Mouse (Mus musculus) kidney, postnatal 0 days (tissue): ENCODE data around the gene Smc1a. TPM values are rescaled to one million over a fixed set of nuclear protein-coding genes. Genes with fewer than 3 reads are reported as not detected.
"Not testable (repeated sequence)": the region's sequence is repeated elsewhere in the genome, so short reads cannot be mapped to it uniquely, and the experiment has no call there.

Experiments
- ATAC-seq: fragments of 200-750 bp; cut with Nextera tagmentation; replicated peaks from 2 replicates; pipeline ENCODE4 v1.8.0; 2017; ENCODE audit warnings: low read depth, moderate number of reproducible peaks, moderate TSS enrichment, moderate library complexity; ENCODE audit not compliant: low FRiP score
- DNase-seq: peaks from one replicate; pipeline ENCODE4 v3.0.0-alpha.2; 2016; ENCODE audit warnings: low spot score
- H3K27ac ChIP-seq: fragments of 300-500 bp; sonication (generic); 2 replicates; pipeline ENCODE4 v1.5.1; 2014; ENCODE audit warnings: mild to moderate bottlenecking
- H3K27me3 ChIP-seq: fragments of 300-500 bp; sonication (generic); 2 replicates; pipeline ENCODE4 v1.6.1; 2014; ENCODE audit warnings: low read length, mixed read lengths; ENCODE audit not compliant: insufficient read depth
- H3K36me3 ChIP-seq: fragments of 300-500 bp; sonication (generic); 2 replicates; pipeline ENCODE4 v1.6.1; 2014; ENCODE audit warnings: low read length, mixed read lengths; ENCODE audit not compliant: insufficient read depth
- H3K4me1 ChIP-seq: fragments of 300-500 bp; sonication (generic); replicated peaks from 2 replicates; pipeline ENCODE4 v1.6.1; 2014; ENCODE audit warnings: antibody characterized with exemption, low read length, mixed read lengths; ENCODE audit not compliant: insufficient read depth
- H3K4me2 ChIP-seq: fragments of 300-500 bp; sonication (generic); 2 replicates; pipeline ENCODE4 v1.6.1; 2014; ENCODE audit warnings: mild to moderate bottlenecking, low read length, moderate library complexity, mixed read lengths
- H3K4me3 ChIP-seq: fragments of 300-500 bp; sonication (generic); replicated peaks from 2 replicates; pipeline ENCODE4 v1.5.1; 2014; ENCODE audit warnings: low read depth, low read length
- H3K9ac ChIP-seq: fragments of 300-500 bp; sonication (generic); 2 replicates; pipeline ENCODE4 v1.6.1; 2014; ENCODE audit warnings: low read depth, low read length
- H3K9me3 ChIP-seq: fragments of 300-500 bp; sonication (generic); replicated peaks from 2 replicates; pipeline ENCODE4 v1.6.1; 2016; ENCODE audit warnings: low read length, inconsistent platforms, mixed read lengths
- CTCF ChIP-seq: IDR thresholded peaks from 2 replicates; pipeline ENCODE4 v1.5.1; 2016; ENCODE audit warnings: antibody characterized with exemption, low read depth, mild to moderate bottlenecking, moderate library complexity
- WGBS: fragments of 180-500 bp; shearing (Covaris S2); extraction: QIAGEN DNeasy Blood & Tissue Kit; methylation state at CpG from one replicate; pipeline ENCODE4 v1.1.7; 2014; 5-methylcytosine and 5-hydroxymethylcytosine counted together
- polyA plus RNA-seq: library from polyadenylated mRNA; unstranded; fragments of >200 nt; fragmentation: Nextera tagmentation; extraction: Ambion mirVana; gene quantifications from 2 replicates; pipeline ENCODE4 v1.2.1, GENCODE M21; 2015

Smc1a gene
- polyA plus RNA-seq, 1 experiment from 2014 or later, result 67.5 TPM

- Histone ChIP-seq H3K4me3 (no peak overlapping the region), H3K27ac (no peak overlapping the region), H3K4me2 (no peak overlapping the region), H3K4me1 (no peaks in the 10 kb centered on the region), H3K27me3 (no peaks in the 10 kb centered on the region), H3K9me3 (no peaks in the 10 kb centered on the region), H3K9ac (no peak overlapping the region), H3K36me3 (no peaks in the 10 kb centered on the region)
- WGBS, result 55% methylated on average over 1 of the region's 1 CpGs
- no peak for TF ChIP-seq CTCF
- DNase-seq, result no peak
- ATAC-seq, result no peak
Observed at GRCm38 (mm10) chrX:152054094-152054493, 37.9 kb downstream of the Smc1a start.

GRCm38 (mm10) chrX:152065674-152066073 is 49.4 kb downstream of the Smc1a start:
- H3K9me3 ChIP-seq, result no peaks in the 10 kb centered on the region
- TF ChIP-seq CTCF, result no peak
- no peak overlapping the region for H3K27ac ChIP-seq
- no peak for DNase-seq
- no peak for ATAC-seq
- no peak overlapping the region for H3K4me2 ChIP-seq
- no peaks in the 10 kb centered on the region for H3K4me1 ChIP-seq
- WGBS, result 73% methylated on average over 2 of the region's 2 CpGs
- 0 out of 2 replicates have a peak, but pooled peaks cover 2% of the 10 kb centered on the region for H3K36me3 ChIP-seq
- no peak overlapping the region for H3K9ac ChIP-seq
- no peaks in the 10 kb centered on the region for H3K27me3 ChIP-seq
- no peak overlapping the region for H3K4me3 ChIP-seq

- Histone ChIP-seq H3K4me2 (no peak overlapping the region), H3K27ac (no peak overlapping the region), H3K9ac (no peak overlapping the region), H3K9me3 (no peaks in the 10 kb centered on the region), H3K4me1 (no peaks in the 10 kb centered on the region), H3K36me3 (no peaks in the 10 kb centered on the region), H3K4me3 (no peak overlapping the region), H3K27me3 (no peaks in the 10 kb centered on the region)
- WGBS, result 48% methylated on average over 1 of the region's 1 CpGs
- no peak for DNase-seq
- ATAC-seq, result no peak
- no peak for TF ChIP-seq CTCF
Observed at GRCm38 (mm10) chrX:152067789-152068188, 51.6 kb downstream of the Smc1a start.

- H3K4me2 ChIP-seq, H3K4me1 ChIP-seq, ATAC-seq, H3K27me3 ChIP-seq, H3K9ac ChIP-seq, H3K36me3 ChIP-seq, H3K4me3 ChIP-seq, H3K27ac ChIP-seq, H3K9me3 ChIP-seq: not testable (repeated sequence)
- peak; percentile 19 for DNase-seq
- 37% methylated on average over 7 of the region's 7 CpGs for WGBS
Observed at GRCm38 (mm10) chrX:152089832-152090614, 73.8 kb downstream of the Smc1a start.

- TF ChIP-seq CTCF, result no peak
- Histone ChIP-seq H3K27ac (no peak overlapping the region), H3K36me3 (no peaks in the 10 kb centered on the region), H3K9me3 (no peaks in the 10 kb centered on the region), H3K4me1 (no peaks in the 10 kb centered on the region), H3K4me3 (no peak overlapping the region), H3K9ac (no peak overlapping the region), H3K27me3 (no peaks in the 10 kb centered on the region), H3K4me2 (no peak overlapping the region)
- DNase-seq, result no peak
- ATAC-seq, result no peak
- 63% methylated on average over 1 of the region's 1 CpGs for WGBS
Observed at GRCm38 (mm10) chrX:152097572-152097971, 81.3 kb downstream of the Smc1a start.

Other genes with a start within 250 kb of the Smc1a start
- 27.1 and 28.5 TPM in 2 replicates for gene Huwe1, start 215.6 kb upstream of the Smc1a start, polyA plus RNA-seq
- gene Hsd17b10, start 14.6 kb upstream of the Smc1a start, polyA plus RNA-seq, result 246 and 262 TPM in 2 replicates
- gene Ribc1, start 133 bp upstream of the Smc1a start, polyA plus RNA-seq, result 3.2 and 3.7 TPM in 2 replicates
- gene Iqsec2, start 127.8 kb downstream of the Smc1a start, polyA plus RNA-seq, result 10.3 and 11.0 TPM in 2 replicates
- 18.0 and 18.5 TPM in 2 replicates for gene Kdm5c, start 216.6 kb downstream of the Smc1a start, polyA plus RNA-seq